Mouse (Mus musculus) CD8-positive naive resting alpha-beta T cell, adult 2 months (primary cell): ENCODE results near the gene Hpca.
A peak's percentile ranks its signal among the peaks of the same experiment; 100 is the strongest.

Experiments used
- DNase-seq, 2 experiments: peaks; one replicate each; pipeline ENCODE4 v3.0.0; 2022; ENCODE audit warnings: low read depth in 2 of 2, low spot score in 2 of 2

The Hpca gene

DNA sequence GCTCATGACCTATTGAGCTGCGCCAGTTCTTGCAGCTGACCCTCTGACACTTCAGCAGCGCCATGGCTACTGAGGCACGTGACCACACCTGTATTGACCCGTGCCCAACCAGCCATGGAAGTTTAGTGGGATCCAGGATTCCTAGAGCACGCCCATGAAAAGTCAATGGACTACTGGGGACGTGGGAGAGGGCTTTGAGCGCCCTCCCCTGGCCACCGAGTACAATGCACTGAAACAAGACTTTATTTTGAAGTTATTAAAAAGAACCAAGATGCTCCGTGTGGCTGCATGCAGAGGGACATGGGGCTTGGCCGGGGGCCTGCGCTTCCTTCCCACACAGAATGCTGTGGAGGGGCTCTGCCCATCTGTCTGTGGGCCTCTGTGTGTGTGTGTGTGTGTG, 10.5 kb downstream of the Hpca start:
- DNase-seq, result no peak

GRCm38 (mm10) chr4:129110804-129111203, 11.0 kb downstream of the Hpca start:
- no peak for DNase-seq

- no peak for DNase-seq
Observed at GRCm38 (mm10) chr4:129108624-129109023, 13.2 kb downstream of the Hpca start.

DNA sequence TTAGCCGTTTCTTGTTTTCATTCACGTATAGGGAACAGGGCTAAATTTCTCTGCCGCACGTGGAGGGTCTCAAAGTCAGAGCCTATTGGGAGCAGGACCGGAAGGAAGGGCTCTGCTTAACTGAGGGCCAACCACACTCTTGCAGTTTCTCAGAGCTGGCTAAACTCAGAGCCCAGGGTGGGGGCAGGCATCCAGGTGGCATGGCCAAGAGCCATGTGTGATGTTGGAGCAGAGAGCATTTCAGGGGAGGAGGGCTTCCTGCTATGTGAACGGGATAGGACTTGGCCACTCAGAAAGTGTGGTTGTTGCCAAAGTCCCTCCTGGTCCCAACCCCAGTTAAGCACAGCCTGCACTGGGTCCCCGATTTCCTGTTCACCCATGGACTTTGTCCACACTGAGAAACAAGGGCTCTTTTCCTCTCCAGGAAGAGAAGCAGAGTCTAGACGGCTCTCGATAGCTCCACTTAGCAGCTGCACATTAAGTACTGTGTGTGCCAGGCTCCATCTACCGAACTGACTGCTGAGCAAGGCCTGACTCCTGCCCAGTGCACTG, 14.4 kb downstream of the Hpca start:
- no peak for DNase-seq

- DNase-seq, result no peak
Observed at GRCm38 (mm10) chr4:129106073-129106472, 15.8 kb downstream of the Hpca start.

GRCm38 (mm10) chr4:129105356-129105755, 16.5 kb downstream of the Hpca start, which contains the start of gene Tmem54:
Gene Tmem54 (plus strand): TSS chr4:129105548.
- no peak for DNase-seq

- no peak for DNase-seq
Observed at GRCm38 (mm10) chr4:129102133-129102829, 19.6 kb downstream of the Hpca start.

DNA sequence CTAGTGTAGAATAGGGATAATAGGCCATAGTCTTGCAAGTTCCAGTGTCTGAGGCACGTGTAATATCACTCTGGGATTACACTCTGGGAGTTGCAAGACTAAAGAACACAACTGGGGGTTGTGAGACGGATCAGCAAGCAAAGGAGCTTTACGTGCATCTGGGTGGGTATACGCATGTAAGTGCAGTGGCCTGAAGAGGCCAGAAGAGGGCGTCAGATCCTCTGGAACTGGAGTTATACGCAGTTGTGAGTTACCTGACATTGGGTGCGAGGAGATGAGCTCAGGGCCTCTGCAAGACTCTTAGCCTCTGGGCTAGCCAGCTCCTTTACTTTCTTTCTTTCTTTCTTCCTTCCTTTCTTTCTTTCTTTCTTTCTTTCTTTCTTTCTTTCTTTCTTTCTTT, 24.8 kb downstream of the Hpca start:
- DNase-seq, result no peak

DNA sequence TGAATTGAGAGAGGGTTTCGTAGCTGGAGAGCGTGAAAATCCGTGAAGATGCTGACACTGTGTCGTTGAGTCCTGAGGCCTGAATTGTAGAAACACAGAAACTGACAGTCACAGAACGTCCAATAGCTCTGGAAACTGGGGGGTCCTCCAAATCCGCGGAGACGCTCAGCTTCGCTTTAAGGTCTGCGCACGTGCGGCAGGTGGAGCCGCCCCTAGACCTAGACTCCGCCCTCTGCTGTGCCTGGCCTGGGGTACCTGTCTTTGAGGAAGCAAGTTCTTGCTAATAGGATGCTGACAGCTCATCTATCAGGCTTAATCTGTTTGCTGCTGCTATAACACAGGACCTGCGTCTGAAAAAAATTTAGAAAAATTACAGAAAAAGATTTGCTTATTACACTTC, 26.6 kb downstream of the Hpca start:
- DNase-seq, result no peak

DNA sequence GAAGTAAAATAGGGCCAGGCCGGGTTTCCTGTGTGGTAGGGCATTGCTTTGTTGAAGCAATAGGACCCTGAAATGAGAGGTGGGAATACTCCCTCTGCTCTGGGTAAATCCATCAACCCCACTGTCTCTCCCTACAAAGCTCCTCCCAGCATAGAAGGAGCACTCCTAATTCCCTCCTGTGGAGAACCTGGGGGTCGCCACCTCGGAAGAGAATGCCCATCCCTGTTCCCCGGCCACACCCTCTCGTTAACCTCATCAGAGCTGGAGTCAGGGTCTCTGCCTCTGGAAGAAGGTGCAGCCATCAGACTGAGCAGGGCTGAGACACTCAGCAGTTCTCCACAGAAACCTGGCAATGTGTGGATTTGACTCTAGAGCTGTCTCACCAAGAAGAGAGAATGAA, 34.0 kb downstream of the Hpca start:
- DNase-seq, result no peak

DNA sequence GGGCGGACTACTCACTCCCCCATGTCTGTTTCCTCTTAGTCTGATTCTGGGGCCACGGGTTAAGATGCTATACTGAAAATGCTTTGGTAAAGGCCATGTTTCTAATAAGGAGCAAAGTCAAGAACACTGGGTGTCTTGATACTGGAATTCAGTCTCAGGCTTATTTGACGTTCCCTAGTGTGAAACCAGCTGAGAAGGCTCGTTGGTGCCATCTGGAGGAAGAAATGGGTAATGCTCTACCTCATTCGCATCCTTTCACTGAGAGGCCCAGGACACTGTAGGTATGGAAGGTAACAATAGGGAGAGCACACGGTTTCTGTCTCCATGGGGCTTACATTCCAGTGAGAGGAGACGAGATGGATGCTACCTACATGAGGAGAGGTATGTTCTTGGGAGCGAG, 35.8 kb downstream of the Hpca start:
- DNase-seq, result peak; percentile 64 to 78

- DNase-seq, result no peak
Observed at GRCm38 (mm10) chr4:129084896-129085295, 36.9 kb downstream of the Hpca start.

GRCm38 (mm10) chr4:129082379-129083115, 39.3 kb downstream of the Hpca start:
- peak; percentile 50 to 57 for DNase-seq

- DNase-seq, result no peak
Observed at GRCm38 (mm10) chr4:129081939-129082338, 39.9 kb downstream of the Hpca start.

GRCm38 (mm10) chr4:129081512-129081911, 40.3 kb downstream of the Hpca start:
- DNase-seq, result no peak

- DNase-seq, result no peak
Observed at GRCm38 (mm10) chr4:129081041-129081440, 40.8 kb downstream of the Hpca start.

DNA sequence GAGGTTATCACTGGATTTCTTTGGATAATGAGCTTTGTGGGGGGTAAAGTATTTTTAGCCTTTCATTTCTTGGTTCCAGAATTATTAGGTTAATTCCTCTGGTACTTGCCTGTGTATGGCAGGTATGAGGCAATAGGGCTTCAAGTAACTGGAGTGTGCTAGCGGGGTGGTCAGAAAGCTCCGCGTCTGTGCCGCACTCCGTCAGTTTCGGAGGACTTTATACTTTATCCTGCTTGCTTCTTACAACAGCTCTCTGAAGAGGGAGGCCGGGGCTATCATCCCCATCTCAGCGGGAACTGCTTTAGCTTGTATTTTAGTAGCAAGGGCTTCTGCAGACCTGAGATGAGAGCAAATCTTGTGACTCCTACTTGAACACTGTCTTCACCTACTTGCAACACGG, 42.7 kb downstream of the Hpca start:
- no peak for DNase-seq

- DNase-seq, result no peak
Observed at GRCm38 (mm10) chr4:129068848-129069247, 53.0 kb downstream of the Hpca start.

DNA sequence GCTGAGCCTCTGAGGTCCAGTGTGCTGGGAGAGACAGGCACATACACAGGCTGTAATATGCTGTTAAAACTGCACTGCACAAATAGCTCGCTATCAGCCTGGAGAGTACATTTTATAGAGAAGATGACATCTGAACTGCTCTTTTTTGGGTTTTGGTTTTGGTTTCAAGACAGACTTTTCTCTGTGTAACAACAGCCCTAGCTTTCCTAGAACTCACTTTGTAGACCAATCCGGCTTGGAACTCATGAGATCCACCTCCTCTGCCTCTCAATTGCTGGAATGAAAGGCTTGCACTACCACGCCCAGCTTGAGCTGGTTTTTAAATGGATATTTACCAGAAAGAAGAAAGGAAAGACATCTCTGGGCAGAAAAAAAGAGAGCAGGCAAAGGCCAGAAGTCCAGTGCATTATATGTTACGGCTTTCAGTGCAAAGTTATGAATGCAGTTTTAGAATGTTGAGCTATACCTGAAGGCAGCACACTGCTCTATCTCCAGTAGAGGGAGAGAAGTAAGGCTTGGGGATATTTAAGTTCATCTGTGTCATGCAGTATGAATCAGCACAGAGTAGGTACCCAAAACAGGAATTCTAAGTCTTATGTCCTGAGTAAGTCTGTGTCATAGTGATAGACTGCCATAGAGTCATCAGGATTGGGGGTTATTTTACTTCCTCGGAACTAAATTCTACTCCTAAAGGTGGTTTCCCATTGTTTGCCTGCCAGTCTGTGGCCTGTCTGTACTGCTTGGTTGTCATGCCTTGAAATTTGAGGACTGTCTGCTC, 54.0 kb downstream of the Hpca start:
- DNase-seq, result no peak

GRCm38 (mm10) chr4:129065688-129066236, 56.1 kb downstream of the Hpca start:
- DNase-seq, result no peak
